Mouse (Mus musculus): ENCODE measurements around the gene Med16.

Med16 gene

DNA sequence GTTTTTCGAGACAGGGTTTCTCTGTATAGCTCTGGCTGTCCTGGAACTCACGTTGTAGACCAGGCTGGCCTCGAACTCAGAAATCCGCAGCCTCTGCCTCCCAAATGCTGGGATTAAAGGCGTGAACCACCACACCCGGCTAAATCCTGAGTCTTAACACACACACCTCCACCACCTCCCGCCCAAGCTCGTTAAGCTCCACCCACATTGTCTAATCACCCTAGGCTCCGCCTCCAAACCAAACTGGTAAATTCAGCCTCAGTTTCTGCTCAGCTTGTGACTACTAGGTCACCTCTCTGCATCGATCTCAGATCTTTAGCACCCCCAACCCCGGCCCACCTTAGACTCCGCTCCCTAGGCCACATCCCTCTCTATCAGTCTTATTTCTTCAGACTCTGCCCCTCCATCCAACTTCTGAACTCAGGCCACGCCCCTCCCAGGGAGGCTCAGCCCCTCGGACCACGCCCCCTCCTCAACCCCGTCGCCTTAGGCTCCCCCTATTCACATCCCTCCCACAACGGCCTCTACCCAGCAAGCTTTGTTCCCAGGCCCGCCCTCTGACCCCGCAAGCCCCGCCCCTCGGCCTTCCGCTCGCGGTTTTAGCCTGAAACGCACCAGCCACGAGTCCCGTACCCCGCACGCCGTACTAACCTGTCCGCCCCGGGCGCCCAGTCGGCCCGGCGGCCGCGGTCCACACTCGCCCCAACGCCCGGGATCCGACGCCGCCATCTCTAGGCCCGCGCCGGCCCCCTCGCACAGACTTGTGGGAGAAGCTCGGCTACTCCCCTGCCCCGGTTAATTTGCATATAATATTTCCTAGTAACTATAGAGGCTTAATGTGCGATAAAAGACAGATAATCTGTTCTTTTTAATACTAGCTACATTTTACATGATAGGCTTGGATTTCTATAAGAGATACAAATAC is at the start of gene Med16:
Med16 (minus strand) TSS at position 757 of the 925 bp plus-strand sequence.
- peak; percentile 98 for DNase-seq

DNA sequence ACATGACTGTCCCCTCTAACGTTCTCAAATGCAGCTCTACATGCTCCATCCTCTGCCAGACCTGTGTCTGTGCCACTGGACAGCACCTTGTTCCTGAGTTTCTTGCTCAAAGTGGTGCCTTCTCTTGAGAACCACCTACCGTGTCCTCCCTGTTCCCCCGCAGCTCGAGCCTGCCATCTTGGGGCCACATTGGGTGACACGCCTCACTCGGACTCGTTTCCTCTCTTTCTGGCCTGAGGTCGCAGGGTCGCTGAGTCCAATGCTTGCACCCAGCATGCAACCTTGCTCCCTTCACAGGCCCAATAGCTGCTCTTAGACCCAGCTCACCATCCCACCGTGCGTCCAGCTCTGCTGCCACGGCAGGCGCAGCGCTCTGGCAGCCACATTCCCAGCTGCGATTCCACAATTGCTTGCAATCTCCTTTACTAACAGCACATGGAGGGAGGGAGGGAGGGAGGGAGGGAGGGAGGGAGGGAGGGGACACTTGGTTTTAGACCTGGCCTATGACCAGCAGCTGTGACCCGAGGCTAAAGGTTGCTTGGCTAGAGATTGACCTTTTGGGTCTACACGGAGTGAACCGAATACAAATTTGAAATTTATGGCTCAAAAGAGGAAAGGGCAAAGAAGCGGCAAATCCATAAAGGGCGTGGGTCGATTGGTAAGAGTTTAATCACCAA is 49.6 kb upstream of the Med16 start:
- DNase-seq = peak; percentile 89 to 93

DNA sequence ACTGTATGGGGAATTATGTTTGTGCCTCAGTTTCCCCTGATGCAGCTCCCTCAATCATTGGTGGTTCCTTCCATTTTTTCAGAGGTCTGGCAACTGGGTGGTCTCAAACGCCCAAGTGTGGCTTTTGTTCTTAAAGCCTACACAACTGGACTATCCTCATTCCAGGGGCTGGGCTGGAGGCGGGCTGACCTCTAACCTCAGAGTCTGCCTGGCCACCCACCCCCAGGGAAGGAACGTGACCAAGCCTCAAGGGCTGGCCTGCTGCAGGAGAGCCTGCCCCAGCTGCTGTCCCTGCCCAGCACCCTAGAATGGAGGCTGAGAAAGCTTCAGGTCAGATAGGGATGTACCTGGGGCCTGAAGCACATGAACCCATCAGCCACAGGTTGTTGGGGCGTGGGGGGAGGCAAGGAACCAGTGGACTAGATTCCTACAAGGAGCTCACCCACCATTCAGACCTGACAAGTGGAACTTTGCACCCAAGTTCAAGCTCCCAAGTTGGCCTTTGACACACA is 48.0 kb upstream of the Med16 start:
- no peak for DNase-seq

DNA sequence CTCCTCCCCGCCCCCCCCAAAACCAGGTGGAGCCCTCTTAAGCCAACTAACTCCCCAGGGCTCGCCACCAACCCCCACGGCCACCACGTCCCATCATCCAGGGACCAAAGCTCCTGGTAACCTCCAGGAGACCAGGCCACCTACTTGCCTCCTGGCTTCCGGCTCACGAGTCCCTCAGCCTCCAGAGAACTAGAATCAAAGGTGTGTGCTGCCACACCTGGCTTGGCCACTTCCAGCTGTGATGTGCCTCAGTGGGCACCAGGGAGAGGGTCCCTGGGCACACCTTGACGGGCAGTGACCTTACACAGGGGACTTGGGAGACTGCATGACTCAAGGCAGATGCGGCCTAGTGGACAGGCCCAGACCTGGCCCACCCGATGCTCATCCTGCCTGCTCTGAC is 47.0 kb upstream of the Med16 start:
- DNase-seq = no peak

DNA sequence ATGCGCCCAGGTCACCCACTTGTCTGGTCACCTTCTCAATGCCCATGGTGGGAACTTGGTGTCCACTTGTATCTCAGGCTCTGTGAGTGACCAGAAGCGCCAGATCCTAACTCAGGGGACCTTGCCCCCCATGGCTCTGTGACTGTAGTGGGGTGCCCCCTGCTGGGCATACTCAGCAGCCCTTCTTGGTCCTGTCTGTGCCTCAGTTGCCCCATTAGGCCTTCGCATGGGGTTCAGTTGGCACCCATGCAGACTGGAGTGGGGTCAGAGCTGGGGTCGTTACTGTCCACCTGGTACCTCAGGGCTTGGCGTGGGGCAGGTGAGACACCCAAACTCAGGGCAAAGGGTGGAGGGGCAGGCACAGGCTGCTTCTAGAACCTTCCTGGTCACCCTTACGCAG is 45.2 kb upstream of the Med16 start:
- DNase-seq = peak in 1 of 2 experiments; percentile 73

DNA sequence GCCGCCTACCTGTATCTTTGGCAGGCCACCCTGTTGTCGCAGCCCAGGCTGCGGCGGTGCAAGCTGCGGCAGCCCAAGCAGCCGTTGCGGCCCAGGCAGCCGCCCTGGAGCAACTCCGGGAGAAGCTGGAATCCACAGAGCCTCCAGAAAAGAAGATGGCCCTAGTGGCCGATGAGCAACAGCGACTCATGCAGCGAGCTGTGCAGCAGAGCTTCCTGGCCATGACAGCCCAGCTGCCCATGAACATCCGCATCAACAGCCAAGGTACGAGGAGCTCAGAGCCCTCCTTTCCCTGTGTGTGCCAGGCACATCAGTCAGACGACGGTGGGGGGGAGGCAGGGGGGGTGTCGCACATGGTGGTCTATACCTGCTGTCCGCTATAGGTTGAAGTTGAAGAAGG is 41.9 kb upstream of the Med16 start:
- DNase-seq = no peak

DNA sequence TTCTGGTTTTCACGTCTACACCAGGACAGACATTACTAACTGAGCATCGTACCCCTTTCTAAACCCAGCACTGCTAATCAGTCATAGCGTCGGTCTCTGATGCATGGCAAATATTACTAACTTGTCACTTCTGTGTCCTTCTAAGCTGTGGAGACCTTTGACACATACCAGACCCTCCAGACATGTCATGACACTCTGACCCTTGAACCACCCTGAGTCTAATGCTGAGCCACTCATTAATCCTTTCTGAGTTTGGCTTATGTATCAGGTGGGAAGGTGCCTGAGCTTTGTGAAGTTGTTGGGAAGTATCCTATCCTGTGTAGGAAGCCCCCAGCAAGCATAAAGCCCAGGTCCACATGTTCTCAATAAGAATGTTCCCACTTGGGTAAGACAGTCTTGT is 41.1 kb upstream of the Med16 start:
- DNase-seq = peak in 1 of 2 experiments; percentile 24

DNA sequence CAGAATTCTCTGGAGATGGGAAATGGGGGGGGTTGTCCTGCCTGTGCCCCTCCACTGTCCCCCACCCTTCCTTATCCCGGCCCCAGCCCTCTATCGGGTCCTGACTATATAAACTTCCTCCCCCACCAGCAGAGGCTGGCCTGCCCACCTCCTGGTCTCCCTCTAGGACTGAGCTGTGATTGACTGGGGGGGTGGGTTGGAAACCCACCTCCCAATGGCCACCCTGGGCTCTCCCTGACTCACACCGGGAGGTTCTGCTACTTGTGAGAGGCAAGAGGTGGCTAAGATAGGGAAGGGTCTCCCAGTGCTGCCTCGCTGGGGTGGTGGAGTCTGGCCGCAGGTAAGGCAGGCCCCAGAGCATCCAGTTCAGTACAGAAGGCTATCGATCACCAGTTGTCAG is 38.8 kb upstream of the Med16 start:
- no peak for DNase-seq

DNA sequence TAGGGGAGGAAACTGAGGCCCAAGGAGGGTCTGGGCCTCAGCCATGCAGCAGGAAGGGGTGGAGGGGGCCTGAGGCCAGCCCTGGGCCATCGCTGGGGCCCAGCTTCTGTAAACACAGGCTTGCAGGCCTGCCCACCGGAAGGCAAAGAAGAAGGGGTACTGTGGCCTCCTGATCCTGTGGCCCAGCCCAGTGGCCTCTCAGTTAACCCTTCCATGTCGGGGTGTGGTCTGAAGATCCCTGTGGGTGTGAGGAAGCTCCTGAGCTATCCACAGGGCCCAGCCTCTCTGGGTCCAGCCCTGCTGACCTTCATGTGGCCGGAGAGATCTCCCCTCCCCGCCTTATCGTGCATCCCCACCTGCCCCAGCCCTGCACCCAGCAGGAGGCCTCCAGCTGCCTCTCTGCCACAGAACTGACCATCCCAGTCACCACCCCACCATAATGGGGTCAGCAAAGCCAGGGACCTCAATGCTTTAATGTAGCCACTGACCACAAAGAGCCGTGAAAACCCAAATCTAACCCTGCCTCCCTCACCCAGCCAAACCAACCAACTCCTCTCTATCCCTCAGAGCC is 38.1 kb upstream of the Med16 start:
- no peak for DNase-seq

DNA sequence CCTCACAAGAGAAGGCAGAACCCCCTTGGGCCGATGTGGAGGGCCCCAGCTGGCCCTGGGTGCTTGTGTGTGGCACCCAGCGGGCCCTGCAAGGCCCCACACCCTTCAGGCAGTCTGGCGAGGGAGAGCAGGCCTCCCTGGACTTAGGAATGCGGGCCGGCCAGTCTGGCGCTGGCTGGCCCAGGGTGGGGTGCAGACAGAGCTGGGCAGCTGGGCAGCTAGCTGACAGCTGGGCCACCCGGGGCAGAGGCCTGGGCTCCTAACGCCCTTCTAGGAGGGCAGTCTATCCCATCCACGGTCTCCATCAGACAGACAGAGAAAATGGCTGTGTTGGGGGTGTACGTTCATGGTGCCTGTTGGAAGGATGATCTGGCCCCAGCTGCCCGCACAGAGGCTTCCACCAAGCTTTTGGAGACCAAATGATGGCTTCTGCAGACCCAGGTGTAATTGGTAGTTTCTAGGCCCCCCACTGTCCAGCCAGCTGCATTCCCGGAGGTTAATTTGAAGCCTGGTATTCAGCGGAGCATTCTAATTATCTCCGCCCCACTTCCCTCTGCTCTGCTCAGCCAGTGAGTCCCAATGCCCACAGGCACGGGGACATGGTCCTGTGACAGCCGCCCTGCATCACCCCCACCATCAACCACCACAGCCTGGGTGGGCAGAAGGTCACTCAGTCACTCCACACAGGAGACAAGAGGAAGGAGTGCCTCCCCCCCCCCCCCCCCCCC is 36.9 kb upstream of the Med16 start:
- DNase-seq = peak; percentile 64 to 91

DNA sequence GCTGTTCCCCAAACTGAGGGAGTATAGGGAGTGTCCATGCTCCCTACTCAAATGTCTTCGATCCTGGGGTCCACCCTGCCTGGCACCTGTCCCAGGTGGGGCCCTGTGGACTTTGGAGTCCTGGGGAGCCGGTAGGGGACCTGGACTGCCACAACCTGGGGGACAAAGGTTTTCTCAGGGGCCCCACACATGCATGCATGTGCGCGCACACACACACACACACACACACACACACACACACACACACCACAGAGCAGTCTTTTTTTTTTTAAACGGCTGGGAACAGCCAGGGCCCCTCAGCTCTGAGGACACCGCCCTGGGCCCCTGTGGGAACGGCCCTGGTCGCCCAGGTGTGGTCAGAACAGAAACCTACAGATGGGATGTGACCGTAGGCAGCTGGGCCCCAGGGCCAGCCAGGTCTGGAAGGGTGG is 34.8 kb upstream of the Med16 start:
- no peak for DNase-seq

DNA sequence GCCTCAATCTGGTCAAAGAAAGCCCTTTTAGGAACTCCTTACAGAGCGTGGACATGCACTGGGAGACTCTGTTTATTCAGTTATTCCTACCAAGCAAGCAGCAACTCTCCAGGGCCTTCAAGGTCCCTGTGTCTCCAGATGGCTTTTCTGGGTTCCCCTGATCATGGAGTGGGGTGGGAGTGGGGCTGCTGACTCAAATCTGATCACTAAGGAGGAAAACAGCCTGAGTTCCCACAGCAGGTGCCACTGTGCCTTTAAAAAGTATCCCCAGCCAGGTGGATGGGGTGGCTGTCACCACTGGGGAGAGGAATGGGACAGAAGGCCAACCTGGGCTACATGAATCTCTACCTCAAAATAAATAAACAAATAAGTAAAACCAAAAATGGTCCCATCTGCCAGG is 34.3 kb upstream of the Med16 start:
- DNase-seq = no peak

DNA sequence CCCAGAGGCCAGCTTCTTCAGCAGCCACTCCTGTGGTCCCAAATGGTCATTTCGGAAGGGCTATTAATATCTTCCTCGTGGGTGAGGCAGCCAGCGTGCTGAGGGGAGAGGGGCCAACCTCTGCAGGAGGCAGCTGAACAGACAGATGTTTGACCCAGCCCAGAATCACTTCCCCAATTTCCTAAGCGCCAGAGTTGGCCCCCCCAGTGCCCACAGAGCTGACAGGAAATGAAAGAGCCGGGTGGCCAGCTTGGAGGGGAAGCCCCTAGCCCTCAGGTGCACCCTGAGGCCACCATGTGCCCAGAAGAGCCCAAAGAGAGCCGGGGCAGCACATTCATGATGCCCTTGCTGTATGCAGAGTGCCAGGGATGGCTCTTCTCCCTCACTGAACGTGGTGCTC is 32.0 kb upstream of the Med16 start:
- no peak for DNase-seq

DNA sequence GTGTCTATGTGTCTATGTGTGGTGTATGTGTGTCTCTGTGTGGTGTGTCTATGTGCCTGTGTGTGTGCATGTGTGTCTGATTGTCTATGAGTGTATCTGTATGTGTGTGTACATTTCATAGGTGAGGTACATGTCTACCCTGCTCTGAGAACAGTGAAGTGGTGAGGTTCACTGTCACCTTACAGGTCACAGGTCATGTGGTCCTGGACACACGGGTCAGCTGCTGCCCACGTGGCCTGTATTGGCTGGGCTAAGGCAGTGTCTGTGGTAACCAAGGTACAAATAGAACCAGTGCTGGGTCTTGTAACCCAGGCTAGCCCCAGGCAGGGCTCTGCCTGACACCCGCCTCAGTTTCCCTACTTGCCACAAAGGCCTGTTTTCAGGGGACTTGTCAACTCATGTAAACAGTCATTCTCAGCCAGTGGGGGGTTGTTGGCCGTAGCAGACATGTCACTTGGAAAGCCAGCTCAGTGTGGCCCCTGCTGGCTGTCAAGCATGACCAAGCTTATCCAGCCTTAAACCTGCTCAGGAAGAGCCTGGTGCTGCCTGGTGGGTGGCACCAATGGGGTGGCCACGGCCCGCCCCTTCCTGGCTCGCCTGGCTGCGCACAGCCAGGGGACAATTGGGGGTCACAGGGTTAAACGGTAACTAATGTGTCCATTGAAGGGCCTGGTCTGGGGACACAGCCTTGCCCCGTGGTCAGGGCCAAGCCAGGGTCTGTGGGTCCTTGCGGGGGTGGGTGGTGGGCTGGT is 29.2 kb upstream of the Med16 start:
- DNase-seq = peak; percentile 68 to 89

DNA sequence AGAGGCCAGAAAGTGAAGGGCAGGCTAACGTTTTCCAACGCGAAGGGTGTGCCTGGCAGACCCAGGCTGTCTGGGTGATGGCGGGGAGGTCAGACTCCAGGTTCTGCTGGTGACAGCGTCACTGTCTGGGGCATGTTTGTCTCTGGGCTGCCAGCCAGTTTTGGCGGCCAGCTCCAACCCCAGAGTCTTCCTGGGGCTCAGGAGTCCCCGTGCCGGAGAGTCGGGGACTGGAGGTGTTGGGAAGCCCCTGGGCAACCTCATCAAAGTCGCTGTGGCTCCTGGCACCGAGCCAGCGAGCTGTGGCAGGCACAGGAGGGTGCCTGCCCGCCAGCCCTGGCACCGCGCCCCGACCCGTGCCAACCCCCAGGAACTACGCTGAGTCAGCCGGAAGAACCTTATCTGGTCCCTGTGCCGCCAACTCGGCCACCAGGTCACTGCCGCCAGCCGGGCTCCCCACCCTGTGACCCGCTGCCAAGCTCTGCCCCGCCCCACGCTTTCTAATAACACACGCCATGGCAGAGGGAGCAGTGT is 28.3 kb upstream of the Med16 start:
- DNase-seq = peak; percentile 82 to 92

DNA sequence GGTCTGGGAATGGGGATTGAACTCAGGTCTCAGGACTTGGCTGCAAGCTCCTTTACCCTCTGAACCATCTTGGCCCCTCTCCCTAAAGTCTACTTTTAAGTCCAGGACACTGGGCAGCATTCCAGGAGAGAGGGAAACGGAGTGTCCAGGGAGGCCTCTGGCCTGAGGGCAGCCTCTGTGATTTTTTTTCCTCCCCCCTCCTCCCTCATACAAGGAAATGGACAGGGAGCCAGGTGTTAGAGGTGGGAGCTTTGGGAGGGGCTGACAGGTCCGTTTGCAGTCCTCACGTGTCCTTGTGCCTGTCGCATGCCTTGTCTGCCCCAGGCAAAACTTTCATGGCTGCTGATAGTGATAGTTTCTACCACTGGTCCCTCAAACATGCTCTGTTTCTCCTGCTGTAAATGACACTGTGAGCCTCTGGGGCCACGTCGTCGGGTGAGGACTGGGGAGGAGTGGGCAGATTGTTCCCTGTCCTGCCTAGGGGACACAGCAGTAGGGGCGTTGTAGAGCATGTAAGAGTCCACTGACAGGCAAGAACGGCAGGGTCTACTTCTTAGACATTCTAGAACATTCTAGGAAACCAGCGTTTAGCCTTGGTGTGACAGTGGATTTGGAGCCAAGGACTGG is 27.7 kb upstream of the Med16 start:
- peak; percentile 89 to 91 for DNase-seq

DNA sequence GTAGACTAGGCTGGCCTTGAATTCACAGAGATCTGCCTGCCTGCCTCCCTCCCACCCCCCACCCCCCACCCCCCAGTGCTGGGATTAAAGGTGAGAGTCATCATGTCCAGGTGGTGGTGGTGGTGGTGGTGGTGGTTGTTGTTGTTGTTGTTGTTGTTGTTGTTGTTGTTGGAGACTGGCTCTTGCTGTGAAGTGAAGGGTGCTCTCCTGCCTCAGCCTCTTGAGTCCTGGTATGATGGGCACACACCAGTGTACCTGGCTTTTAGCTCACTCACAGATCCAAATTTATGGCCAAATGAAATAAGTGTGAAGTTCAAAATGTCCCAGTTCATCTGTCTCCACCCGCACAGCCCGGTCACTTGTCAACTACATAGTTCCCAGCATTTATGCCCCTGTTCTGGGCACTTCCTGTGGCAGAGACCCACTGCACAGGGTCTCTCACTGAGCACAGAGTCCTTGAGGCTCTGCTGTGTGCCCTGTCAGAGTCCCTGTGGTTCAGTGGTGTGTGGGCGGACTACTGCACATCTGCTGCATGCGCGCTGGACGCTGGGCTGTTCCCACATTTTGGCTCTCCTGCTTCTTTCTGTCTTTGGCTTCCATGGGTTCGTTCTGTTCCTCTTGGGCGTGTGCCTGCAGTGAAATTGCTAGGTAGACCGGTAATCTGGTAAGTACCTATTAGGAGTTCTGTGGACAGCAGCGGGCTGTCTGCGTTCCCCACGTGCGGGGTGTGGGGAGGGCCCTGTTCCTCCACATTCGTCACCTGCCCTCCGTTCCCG is 26.3 kb upstream of the Med16 start:
- no peak for DNase-seq

DNA sequence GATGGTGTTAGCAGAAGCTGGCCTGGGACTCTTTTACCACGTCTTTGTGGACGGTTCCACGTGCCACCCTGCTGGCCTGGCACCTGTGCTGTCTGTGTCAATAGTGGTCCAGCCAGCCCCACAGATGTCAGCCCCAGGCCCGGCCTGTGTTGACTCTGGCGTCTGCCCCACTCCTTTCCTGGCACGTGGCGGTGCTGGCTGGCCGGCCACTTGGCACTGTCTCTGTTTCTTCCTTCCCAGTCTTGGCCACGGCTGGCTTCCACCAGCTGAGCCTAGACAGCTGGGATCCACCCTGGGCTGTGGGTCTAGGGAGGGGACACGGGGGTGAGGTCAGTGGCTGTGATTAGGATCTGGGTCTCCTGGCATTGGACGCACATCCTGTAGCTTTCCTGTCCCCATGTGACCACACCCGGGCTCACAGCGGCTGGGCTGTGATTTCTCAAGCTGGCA is 25.6 kb upstream of the Med16 start:
- DNase-seq = peak; percentile 88 to 95

DNA sequence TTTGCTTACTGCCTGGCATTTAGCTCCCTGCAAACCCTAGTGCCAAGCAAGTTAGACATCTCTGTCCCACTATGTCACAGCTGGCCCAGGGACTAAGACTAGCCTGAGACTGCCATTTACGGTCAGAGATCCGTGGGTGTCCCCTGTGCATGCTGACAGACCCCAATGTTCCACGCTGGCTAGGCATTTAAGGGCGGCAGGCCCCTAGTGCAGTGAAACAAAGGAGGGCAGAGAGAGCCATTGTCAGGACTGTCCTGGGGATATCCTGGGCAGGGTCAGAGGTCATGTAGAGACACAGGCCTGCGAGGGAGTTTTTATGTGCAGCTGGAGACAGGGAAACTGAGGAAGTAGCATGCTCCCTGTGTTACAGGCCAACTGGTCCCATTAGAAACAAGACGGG is 25.1 kb upstream of the Med16 start:
- no peak for DNase-seq

DNA sequence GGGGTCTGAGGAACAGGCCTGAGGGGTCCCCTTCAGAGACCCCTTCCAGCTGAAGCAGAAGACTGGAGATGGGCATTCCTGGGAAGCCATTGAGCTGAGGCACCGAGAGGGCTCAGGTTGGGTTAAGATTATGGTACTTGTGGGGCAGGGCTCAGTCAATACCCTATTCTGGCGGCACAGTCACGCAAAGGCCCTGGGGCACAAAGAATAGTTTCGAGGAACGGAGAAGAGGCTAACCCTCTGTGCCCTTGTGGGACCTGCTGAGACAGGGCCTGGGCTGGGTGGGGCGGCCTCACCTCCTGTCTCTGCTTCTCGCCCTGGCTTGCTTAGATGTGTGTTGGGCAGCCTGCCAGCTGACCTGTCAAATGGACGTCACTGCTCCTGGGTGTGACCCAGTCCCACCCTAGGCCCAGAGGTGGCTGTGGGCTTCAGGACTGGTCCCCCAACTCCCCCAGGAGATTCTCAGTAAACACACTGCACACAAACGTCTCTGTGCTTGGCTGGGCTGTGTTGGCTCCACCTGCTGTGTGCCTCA is 24.5 kb upstream of the Med16 start:
- peak; percentile 61 to 64 for DNase-seq

All from kidney, postnatal 25 days (tissue).